Mouse (Mus musculus) granulocyte monocyte progenitor cell, adult 5-6 weeks (primary cell): Measurements from ENCODE around the gene Itgb1. TPM values are rescaled to one million over a fixed set of nuclear protein-coding genes. Genes with fewer than 3 reads are reported as not detected.

Experiments used
- ATAC-seq: replicated peaks from 2 replicates; pipeline ENCODE4 v1.8.0; 2016; ENCODE audit warnings: mild to moderate bottlenecking, moderate TSS enrichment, inconsistent platforms; ENCODE audit not compliant: poor library complexity, severe bottlenecking
- total RNA-seq, 2 experiments: library from RNA; stranded (forward) in 1 of 2; stranded (reverse) in 1 of 2; fragments of 200-712, 200-1000 nt in 1 of 2; fragments of >200 nt in 1 of 2; fragmentation: Nextera tagmentation in 1 of 2; gene quantifications; 2 replicates each; pipeline ENCODE4 v1.2.3; 2014 to 2017

Itgb1 gene
- total RNA-seq (2014; fragmentation: Nextera tagmentation) (56.3 and 74.5 TPM in 2 replicates), total RNA-seq (2017) (164 and 176 TPM in 2 replicates)

- peak; percentile 82 for ATAC-seq
Observed at GRCm38 (mm10) chr8:128685507-128686428, at the start of gene Itgb1. Itgb1 (plus strand) TSS chr8:128685654.

DNA sequence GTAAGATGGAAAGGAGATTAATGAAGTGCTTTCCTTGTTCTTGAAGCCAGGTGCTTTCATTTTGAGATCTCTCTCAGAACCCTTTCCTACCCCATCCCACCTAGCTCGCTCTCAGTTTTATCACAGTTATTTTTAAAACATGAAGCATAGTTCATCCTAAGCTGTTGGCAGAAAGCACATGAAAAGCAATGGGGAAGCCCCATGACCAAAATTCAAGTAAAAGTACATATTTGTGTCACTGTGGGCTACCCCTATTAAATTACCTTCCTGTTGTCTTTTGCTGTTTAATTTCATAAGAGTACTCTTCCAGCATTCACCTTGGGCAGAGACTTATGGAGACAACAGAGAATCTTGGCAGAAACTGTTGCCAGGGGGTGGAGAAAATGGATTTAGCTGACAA lies 42.4 kb upstream of the Itgb1 start:
- no peak for ATAC-seq

GRCm38 (mm10) chr8:128645452-128645851 lies 40.0 kb upstream of the Itgb1 start:
- ATAC-seq: no peak

DNA sequence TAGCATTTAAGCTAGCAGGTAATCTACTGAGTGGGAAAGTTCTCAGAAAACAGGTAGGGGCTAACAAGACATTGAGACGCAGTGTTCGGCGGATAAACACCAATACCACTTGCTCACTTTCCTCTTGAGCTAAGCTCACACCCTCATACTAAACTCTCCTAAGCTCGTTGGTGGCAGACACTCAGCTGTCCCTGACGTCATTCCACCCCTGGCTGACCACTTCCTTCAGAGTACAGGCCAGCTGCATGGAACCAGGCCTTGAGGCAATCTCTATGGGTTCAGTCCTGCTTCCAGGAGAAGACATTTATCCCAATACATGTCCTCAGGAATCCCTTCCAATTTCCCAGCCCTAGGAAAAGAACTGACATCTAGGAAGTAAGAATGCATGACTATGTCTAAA lies 39.0 kb upstream of the Itgb1 start:
- ATAC-seq: peak; percentile 77

- no peak for ATAC-seq
Observed at GRCm38 (mm10) chr8:128648071-128648470, 37.4 kb upstream of the Itgb1 start.

GRCm38 (mm10) chr8:128650331-128650855 lies 35.1 kb upstream of the Itgb1 start:
- ATAC-seq: no peak

DNA sequence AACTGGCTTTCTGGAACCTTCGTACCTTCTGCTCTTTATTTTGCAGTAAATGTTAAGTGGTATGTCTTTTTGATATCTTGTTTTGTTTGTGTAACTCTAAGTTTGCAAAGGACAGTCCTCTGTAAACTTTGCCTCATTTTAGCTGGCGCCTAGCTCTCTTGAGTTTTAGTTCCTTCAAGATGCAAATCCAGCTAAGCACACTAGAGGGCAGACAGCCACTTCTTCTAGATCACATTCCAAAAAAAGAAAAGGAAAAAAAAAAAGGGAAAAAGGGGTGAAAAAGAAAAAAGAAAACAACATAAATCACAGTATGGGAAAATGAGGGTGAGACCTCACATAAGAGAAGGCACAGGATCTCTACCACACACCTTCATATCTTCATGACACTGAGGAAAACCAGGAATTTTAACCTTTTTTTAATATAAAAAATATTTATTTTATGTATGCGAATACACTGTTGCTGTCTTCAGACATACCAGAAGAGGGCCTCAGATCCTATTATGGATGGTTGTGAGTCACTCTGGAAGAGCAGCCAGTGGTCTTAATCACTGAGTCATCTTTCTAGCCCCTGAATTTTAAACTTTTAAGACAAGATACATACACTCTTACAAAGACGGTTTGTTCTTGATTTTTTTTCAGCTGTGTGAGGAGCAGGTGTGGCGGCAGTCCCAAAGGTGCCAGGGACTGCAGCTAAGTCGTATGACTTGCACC lies 32.9 kb upstream of the Itgb1 start:
- ATAC-seq: no peak

- 0 out of 2 replicates have a peak, but pooled peaks have one; percentile 4 for ATAC-seq
Observed at GRCm38 (mm10) chr8:128653642-128654364, 31.7 kb upstream of the Itgb1 start.

DNA sequence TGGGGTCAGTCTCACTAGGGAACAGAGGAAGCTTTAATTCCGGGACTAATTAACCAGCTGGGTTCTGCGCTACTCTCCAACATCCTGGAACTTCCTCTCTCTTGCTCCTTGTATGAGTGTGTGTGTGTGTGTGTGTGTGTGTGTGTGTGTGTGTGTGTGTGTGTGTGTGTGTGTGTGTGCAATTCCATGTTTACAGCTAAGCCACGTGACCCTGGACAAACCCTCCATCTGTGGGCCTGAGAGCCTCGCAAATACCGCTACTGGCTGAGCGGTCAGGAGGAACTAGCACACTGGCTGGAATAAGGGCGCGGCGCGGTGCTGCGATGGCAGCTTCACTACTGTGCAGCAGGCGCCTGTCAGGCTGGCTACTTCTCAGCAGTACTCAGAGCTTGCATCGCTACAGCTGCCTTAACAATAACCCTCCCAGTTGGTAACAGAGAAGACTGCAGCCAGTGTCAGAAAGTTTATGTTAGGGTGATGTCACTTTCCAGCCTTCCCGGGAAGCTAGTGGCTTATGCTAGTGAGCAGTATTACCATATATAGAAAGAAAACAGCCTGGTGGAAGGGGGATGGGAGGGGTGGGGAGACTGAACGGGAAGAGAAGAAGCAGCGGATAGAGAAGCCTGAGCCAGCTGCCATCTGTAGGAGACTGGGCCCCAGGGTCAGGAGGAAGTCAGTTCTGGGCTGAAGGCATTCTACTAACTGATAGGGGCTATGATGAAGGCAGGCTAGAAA lies 30.9 kb upstream of the Itgb1 start:
- peak; percentile 88 for ATAC-seq

- ATAC-seq: no peak
Observed at GRCm38 (mm10) chr8:128662144-128662543, 23.3 kb upstream of the Itgb1 start.

DNA sequence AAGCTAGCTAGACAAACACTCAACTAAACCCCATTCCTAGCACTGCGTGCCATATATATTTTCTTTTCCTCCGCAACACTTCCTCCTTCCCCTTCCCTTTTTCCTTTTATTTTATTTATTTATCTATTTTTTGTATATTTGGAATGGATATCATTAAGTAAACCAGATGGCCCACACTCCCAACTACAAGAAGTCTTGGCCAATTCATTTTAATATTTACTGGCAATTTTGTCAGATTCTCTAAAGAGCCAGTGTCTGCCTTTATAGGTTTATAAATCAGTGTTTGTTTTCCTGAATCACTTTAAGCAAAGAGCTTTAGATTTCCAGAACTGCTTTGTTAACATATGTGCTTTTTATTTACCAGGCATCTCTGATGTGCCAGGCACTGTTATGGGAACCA lies 22.8 kb upstream of the Itgb1 start:
- ATAC-seq: no peak

DNA sequence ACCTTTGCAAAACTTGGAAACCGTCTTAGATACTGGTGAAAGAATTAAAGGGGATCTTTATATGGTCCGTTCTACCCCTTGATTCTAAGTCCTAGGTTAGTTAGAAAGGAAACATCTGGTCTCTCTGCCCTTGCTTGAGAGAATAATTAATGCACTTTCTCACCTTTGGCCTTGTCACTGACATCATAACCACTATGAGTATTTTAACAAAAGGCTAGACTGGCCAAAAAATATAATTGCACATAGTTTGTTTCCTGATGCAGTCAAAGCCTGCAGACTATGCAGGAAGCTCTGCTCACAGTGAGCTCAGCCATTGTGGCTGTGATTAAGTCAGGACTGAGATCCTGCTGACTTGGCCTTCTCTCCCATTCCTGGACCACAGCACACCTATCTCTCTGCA lies 22.3 kb upstream of the Itgb1 start:
- ATAC-seq: no peak

DNA sequence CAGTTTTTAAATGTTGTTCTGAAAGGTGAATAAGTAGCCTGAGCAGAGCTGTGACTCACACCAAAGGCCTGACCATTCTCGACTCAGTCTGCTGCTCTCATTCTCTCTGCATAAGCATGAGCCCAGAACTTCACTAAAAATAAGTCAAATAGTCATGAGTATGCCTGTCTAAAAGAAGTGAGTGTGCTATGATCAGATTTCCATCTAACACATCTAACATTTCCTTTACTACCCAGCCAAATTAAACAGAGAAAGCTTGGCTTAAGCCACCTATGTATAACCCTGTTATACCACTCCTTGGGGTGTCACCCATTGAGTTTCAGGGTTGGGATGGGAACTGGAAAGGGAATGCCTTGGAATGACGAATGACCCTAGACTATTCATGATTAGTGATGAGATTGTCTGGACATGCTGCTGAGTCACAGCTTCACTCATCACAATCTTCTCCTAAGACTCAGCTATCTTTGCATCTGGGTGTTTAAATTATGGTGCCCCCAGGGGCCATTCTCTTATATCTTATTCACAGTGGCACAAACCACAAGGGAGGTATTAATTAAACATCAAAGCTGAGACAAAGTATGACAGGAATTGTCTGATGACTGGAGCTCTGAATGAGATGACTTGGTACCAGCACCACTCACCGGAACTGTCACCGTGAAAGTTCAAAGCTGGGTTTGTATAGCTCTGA lies 18.7 kb upstream of the Itgb1 start:
- no peak for ATAC-seq

DNA sequence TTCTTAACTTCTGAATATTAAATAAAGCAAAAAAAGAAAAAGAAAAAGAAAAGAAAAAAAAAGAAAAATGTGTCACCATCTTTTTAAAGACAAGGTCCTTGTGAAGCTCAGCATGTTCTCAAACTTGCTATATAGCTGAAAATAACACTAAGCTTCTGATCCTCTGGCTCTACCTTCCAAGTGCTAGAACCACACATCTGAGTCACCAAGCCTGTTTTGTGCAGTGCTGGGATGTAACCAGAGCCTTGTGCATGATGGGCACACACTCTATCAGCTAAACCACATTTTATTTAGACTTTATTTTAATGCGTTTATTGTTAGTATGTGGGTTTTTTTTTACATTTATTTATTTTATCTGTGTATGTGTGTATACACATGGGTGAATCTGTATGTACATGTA lies 13.6 kb upstream of the Itgb1 start:
- ATAC-seq: no peak

DNA sequence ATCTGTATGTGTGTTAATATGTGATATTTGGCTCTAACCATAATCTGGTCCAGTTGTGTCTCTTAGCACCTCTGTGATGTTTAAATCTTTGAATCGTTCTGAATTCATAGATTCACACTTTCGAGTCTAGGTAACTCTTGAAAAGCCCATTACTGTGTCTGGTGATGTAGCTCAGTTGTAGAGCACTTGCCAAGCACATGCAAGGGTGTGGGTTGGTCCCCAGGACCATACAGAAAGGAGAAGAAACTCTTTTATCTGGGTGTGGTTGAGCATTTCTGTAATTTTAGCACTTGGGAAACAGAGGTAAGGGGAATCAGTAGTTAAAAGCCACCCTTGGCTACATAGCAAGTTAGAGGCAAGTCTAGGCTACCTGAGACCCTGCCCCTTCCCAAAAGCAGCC lies 13.0 kb upstream of the Itgb1 start:
- ATAC-seq: no peak

DNA sequence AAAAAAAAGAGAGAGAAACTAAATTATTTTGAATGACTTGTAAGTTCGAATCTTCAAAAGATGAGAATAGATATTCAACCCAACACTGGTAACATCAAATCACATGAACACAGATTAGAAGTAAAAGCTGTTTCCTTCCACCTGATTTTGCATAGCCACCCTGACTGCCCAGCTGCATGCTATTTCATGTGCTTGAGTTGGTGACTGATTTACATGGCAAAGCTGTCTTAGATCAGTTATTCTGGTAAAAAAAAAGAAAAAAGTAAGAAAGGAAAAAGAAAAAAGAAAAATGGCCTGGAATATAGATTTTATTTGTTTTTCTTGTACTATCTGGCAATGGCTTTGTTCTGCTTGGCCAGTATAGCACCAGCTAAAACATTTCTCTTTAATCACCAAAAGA lies 12.5 kb upstream of the Itgb1 start:
- no peak for ATAC-seq

- no peak for ATAC-seq
Observed at GRCm38 (mm10) chr8:128675848-128676629, 9.4 kb upstream of the Itgb1 start.

DNA sequence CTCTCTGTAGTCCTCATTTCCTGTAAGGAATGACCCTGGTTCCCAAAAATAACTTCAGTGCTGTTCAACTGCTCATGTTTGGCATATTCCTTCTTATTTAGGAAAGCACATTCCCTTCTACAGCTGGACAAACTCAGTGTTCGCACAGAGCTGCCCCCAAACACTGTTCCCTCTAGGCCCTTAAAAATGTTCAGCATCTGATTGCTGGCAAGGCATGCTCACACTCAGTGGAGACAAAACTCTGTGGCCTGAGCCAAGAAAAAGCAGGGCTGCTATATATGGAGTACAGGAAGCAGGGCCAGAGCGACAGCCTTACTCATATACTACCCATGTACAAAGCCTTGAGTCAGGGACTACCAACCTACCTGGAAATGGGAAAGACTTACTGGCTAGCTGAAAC lies 5.5 kb upstream of the Itgb1 start:
- peak; percentile 26; the same call in 1 of the 2 replicates for ATAC-seq
